Mouse (Mus musculus) layer of hippocampus, adult 8-10 months (tissue): Measurements from ENCODE around the gene Ccdc3. TPM values are rescaled to one million over a fixed set of nuclear protein-coding genes. Genes with fewer than 3 reads are reported as not detected.

ENCODE experiments used
- DNase-seq, 2 experiments: peaks; one replicate each; pipeline ENCODE4 v3.0.0; 2022; ENCODE audit warnings: low spot score in 2 of 2
- total RNA-seq, 4 experiments: library from RNA; stranded (reverse); gene quantifications; 2 replicates each; pipeline ENCODE4 v1.2.4; 2022

Gene Ccdc3
- total RNA-seq, 4 experiments from 2014 or later = 11.1 to 13.7 (median 12.0) TPM

DNA sequence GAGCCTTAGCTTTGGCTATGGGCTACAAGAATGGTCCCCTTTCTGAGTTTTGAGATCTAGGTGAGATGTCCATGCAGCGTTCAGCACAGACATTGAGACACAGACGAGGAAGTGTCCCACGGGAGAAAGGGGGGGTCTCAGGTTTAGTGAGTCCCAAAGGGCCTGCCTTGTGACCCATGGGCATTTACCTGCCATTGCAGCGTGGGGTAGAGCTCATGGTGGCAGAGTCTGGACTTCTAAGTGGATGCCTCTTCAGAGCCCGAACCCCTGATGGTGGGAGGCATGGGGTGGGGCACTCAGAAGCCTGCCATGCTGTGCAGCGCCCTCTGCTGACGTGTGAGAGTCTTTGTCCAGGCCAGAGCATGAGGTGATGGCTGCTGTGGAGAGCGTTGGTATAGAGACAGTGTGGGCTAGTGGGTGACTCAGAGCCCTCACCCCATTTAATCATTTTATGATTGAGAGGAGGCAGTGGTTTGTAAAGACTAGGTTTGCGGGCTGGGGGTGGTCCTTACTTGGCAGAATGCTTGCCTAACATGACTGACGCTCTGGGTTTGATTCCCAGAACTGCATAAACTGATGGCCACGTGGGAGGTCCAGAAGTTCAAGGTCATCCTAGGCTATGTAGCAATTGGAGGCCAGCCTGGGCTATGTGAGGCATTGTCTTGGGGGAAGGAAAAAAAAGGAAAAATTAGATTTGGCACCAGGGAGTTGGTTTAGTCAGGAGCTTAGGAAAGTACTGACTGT is 23.6 kb downstream of the Ccdc3 start:
- no peak for DNase-seq

DNA sequence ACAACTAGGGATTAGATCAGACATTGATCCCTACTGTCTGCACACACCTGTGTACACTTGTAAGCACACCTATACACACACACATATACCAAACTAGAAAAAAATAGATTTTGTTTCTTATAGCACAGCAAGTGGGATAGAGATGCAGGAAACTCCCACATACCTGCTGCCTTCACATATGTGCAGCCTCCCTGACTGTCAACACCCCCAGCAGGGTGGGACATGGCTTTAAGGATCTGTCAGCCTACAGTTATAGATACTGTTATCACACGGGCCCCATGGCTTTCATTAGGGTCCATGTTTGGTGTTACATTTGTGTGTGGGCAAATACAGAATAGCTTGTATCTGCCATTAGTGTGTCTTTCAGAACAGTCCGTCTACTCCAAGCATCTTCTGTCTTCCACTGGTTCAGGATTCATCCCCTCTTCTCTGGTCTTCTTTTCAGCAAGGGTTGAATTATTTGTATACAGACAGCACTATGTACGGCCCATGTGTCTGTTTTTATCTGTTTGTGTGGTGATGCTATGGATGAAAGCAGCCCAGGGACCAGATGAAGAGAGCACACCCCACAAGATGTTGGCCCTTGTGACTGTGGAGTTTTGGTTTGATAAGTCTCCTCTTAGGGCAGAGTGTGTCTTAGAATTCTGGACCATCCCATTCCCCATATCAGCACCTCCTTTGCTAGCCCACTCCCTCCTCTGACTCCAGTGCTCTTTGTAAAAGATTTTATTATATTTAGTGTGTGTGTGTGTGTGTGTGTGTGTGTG is 24.5 kb downstream of the Ccdc3 start:
- DNase-seq = peak in 1 of 2 experiments; percentile 27

DNA sequence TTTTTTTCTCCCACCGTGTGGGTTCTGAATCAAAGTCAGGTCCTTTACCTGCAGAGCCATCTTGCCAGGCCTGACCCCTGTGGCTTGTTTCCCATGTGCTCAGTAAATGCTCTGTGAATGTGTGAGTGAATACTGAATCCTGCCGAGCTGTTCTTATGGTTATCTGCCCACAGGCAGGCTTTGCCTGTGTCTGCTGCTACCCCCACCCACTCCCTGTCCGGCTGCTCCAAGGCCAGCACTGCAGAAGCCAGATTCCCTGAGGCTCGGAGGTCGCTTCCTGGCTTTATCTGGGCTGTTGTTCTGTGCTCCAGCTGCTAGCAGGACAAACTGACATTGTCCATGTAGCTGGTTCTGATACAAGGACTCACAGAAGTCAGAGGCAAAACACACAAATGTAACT is 25.2 kb downstream of the Ccdc3 start:
- no peak for DNase-seq

DNA sequence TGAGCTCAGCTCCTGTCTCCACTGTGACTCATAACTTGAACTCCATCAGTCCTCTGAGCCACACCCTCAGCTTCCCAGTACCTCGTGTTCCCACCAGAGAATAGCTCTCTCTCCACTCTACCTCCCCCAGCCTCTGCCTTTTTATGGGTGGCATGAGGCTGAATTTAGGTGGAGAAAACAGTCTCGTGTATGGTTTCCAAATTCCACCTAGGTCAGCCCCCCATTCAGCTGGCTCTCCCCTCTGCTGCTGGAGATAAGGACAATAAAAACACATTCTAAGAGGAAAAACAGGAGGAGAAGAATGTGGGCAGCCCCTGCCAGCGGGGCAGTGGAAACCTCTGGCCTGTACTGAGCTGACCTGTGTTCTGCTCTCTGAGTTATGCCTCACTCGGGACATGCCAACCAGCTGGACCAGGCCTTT is 28.4 kb downstream of the Ccdc3 start:
- DNase-seq = no peak

DNA sequence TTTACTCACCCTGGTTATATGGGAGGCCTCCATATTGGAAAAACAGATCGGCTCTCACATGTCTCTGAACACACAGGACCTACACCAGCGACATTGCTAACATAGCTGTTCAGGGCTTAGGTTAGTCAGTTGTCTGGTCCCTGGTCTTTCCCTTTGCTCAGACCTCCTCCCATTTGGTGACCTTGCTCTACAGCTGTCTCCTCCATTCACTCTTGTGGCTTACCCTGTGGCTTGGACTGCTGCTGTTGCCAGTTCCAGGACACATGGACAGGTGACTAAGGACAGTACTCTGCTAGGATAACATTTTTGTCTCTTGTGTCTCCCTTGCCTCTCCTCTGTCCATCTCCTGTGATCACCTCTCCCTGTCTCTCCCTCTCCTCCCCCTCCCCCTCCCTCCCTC is 29.2 kb downstream of the Ccdc3 start:
- DNase-seq = no peak

DNA sequence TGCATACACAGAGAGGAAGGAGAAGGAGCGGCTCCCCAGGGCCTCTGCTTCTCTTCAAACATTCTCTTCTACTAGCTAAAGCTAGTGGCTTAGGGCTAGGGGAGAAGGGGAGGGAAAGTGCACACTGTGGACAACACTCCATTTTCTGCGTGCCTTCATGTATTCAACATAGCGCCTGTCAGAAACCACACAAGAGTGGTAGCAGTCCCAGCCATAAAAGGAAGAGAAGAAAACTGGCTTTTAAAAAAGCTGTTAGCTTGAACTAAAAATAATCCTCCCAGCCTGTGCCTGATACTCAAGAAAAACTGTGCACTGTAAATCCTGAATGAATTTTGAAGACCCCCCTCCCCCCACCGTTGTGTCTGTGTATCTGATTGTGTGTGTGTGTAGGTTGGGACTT is 33.2 kb downstream of the Ccdc3 start:
- no peak for DNase-seq

DNA sequence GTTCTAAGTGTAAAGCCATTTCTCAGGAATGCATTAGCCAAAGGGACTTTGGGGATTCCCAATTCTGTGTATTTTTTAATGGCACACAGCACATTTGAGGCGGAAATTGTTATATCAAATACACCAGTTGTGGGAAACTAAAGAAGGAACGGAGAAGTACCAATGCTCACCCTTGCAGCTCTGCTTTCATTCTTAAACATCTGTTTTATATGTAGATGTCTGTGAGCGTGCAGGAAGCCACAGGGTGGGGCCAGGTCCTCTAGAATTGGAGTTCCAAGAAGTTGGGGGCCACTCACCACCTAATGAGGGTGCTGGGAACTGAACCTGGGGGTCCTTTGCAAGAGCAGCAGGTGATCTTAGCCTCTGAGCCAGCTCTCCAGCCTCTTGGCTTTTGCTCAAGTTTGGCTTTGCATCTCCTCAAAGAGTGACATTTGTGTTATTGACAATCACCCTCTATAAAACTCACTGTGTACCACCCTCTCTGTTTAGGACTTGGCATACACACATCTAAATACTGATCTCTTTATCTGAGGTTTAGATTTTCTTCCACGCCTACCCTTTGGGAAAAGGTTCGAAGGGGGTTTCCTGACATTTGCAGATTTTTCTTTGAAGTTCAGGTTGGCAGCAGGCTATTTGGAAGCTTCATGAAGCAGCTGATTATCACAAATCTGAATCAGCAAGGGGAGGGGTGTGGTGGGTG is 33.9 kb downstream of the Ccdc3 start:
- no peak for DNase-seq

DNA sequence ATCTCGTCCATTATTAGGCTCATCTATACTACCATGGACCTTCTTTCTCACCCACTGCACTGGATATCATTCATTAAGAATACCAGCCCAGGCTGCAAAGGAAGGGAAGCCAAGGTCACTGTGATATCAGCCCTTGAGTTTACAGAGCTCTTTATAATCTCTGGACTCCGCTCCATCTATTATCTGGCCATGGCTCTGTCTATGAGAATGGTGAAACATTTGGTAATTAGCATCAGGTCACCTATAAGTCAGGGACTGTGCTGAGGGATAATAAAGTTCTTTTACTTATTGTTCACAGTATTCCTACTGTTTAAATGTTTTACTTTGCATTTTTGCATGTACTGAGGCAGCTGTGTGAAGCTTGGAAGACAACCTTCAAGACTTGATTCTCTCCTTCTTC is 35.2 kb downstream of the Ccdc3 start:
- DNase-seq = no peak

DNA sequence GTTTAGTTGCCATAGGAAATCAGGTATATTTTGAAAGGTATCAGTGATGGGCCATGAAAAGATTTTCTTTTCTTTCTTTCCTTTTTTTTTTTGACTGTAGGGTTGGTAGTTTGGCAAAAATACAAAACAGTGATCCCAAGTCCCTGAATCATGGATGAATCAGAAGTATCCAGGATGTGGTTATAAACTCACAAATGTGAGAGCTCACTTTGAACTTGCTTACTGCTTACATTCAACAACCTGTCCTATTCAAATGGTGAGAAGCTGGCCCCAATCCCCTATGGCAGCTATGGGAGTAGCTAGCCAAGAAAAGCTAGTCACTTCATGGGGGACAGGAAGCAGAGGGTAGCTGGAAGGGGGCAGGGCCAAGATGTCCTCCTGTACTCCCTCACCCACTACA is 37.1 kb downstream of the Ccdc3 start:
- DNase-seq = no peak

DNA sequence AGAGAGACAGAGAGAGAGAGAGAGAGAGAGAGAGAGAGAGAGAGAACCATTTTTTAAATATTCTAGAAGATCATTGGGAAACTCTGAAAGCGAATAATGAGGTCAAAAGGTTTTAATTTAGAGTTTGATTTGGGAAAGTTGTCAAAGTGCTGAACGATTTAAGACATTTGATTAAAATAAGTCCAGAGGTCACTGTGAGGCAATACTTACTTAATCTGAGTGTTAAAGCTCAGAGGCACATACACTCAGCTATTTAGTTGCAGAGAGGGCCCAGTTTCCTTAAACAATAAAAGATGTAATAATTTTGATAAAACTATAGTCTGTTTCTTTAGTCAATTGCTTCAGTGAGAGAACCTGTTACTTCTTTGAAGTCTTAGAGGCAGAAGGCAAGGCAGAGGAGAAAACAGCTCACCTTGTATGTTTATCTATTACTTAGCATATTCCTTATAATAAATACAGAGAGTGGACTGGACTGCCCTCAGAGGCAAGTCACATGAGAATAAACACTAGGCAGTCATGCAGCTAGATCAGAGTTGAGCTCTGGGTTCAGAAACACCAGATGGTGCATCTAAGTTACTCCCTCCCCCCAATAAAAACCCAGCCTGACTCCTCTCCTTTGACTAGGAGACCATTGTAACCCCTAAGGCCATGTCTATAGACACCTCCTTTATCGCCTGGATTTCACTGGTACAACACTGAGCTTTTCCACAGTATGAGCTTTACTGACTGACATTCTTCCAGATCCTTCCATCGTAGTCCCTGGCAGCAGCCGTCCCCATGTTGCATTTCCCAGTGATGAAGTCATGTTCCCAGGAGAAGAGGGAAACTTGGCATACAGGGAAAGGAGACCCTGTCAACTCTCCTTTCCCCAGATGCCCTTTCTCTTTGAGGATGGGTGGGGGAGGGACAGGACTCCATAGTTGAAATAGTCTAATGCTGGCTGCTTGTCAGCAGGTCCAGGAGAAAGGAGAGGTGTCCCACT is 44.2 kb downstream of the Ccdc3 start:
- DNase-seq = no peak

DNA sequence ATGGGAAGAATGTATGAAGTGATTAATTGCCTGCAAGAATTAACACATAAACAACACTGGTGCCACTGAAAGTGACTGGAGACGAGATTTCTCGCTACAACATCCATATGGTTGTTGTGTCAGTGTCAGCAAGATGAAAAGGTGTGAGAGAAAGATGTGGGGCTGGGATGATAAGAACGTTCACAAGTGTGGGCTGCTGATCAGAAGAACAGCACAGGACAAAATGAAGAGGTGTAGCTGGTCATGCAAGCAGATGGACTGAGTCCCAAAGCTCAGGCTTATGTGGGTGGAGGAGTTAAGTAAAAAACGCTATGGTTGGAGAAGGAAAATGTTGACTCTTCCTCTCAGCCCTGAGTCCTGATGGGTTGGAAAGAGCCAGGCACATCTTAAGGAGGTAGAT is 46.6 kb downstream of the Ccdc3 start:
- no peak for DNase-seq

DNA sequence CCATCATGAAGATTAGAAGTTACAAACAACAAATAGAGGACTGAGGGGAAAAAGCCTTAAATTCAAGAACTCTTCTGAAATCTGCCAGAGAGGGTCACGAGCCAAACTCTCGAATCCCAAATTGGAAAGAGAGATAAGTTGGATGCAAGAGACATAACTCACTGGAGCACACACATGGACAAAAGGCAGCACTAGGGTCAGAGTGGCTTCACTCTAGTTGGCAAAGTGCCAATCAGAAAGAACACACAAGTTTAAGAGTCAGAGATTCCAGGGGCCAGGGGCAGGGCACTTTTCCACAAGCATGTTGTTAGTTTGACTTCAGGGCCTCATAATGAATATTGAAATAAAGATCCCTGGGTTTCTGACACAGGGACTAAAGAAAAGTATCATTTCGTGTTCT is 48.1 kb downstream of the Ccdc3 start:
- DNase-seq = no peak

DNA sequence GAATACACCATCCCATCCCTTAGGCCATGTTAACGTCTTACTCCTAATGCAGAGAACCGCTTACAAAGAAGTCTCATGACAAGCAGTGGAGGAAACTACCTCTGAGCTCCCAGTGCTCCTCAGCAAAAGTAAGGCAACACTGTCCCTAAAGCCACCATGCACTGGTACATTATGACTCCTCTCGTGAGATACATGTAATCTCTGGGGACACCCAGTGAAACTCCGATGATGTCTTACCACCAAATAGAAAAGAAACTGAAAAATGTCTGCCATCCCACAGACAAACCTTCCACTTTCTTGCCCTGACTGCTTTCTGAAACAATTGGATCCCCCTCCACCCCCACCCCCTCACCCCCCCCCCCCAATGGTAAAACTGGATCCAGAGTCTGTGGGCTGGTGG is 54.6 kb downstream of the Ccdc3 start:
- no peak for DNase-seq

DNA sequence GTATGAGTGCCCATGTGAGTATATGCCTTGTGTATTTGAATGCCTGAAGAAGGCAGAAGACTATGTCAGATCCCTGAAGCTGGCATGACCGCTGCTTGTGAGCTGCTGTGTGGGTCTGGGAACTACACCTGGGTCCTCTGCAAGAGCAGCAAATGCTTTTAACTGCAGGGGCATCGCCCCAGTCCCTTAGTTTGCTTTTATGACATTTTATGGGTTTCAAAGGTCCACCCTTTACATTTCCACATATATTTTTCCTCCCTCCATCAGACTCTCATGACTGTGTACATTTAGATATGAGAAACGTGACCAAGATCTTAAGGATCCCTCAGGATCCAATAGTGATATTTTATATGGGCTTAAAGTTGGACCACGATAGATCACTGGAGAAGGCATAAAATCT is 55.5 kb downstream of the Ccdc3 start:
- DNase-seq = no peak

DNA sequence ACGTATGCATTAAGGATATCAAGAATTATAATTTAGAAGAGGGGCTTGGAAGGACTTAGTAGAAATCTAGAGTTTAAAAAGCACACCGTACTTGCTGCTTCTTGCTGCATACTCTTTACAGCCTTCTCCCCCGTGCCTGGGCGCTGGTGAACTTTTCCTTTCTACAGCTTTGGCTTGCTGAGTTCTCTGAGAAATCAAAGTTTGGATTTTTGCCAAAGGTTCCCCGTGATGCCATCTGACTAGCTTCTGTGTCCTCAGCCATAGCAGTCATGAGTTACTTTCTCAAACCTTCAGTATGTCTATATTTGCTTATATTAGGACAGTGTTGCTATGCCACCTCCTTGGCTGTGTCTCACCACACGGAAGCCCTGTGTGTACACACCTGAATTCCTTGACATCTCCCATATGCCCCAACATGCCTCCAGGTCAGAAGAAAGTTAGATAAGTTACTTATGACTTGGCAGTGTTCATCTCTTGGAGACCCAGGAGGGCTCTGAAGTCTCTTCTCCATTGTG is 57.2 kb downstream of the Ccdc3 start:
- no peak for DNase-seq

DNA sequence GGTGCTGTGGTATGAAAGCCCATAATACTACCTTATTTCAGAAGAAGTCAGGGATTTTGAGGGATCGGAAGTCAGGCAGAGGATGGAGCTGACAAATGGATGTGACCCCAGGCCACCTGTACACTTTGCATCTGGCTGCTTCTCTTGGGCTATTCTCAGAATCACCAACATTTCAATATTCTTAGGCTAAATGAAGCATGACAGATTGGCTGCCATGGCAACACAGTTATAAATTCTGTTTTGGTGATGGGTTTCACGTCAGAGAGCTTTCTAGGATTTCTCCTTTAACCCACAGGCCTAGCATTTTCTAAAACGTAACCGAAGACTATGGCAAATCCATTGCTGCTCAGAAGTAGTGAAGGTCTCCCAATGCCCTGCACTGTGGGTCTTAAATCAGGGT is 59.9 kb downstream of the Ccdc3 start:
- peak; percentile 17 to 40 for DNase-seq

DNA sequence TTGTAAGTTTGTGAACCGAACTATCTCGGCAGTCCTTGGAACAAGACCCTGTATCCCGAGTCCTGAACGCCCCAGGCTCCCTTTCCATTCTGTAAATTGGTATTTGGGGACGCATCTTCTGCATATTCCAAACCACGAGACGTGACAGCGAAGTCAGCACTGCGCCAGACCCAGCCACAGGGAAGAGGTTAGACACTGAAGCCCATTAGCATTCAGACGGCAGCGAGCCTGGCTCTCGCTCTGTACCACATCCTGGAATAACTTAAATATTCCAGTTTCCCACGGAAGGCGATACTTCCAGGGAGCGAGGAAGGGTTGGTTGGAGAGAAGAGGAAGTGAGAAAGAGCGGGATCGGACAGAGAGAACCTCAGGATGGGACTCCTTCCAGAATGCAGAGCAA is 61.7 kb downstream of the Ccdc3 start:
- no peak for DNase-seq

DNA sequence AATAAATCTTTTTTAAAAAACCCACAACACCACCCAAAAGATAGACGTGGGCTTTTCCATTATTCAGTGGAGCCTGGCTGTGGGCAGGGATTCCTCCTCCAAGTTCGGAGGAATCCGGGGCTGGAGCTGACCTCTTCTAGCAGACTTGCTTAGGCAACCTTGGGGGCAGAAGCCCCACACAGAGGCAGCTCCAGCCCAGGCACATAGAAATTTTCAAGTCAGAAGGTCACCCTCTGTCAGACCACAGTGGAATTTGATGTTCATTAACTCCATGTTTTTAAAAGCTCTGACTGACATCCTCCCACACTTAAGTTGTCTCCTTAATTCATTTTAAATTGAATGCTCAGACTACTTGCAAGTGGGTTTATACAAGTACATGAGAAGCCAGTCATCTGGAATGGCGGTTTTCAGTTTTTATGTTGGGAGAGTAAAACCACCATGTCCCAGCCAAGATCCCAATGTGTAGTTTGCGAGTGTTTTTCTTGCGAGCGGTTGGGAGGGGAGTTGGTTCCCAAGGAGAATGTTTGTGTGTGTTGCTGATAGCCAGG is 63.3 kb downstream of the Ccdc3 start:
- DNase-seq = no peak

DNA sequence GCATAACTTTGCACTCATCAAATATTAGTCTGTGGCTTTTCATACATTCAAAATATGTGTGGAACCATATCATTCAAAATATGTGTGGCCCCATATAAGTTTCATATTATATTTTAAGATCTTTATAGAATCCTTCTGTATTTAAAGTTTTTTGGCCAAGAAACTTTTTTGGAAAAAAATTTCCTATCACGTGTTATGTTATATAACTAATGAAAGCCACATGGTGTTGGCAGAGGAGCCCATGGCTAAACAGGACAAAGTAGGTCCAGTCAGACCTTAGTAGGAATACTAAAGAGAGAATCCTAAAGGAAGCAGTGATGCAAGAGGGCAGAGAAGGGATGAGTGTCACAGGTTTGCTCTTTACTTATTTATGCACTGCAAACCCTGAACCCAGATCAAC is 65.6 kb downstream of the Ccdc3 start:
- no peak for DNase-seq

DNA sequence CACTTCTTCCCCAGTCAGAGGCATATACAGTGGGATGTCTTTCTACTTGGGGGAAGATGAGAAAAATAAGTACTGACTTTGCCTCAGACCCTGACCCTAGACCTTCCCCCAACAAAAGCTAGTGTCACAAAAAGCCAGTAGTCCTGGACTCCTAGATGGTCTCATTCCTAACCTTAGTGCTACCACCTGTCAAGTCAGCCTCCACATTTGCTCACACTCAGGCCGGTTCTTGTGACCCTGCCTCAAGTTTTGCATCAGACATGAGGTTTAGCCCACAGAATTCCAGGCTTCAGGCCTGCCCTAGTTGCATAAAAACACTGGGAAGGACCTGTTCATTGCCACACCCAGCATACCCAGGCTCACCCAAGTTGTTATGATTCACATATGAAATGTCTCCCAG is 67.4 kb downstream of the Ccdc3 start:
- no peak for DNase-seq

DNA sequence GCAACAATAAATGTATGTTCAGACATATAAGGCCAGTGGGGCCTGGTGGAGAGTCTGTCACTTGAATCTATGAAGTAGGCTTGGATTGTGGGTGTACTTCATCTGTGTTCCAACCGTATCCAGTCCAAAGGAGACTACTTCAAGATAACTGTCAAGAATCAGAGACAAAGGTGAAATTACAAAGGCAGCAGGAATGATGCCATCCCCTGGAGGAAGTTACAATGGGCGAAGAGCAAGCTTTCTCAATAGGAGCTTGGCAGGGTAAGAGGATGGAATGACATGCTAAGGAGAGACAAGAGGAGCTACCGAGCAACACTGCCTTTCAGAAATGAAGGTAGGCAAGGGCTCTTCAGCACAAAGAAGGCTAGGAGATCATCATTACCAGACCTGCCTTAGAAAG is 69.1 kb downstream of the Ccdc3 start:
- DNase-seq = no peak
